In the genomic region with DNA sequence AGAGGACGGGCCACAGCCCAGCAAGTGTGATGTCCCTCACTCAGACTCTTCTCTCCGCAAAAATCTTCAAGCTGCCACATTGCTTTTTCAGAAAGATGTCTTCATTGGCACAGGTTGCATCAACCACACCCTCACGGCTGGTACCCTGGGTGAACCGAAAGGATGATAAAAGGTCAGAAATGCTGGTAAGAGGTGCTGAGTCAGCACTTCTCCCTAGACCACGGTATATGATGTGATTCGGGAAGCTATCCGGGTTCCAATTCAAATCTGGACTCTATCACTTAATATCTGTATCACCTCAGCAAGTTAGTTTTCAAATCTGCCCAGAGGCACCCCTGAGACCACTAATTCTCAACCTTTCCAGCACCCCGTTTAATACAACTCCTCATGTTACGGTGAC, we compare ENCODE assay signal across 19 mouse cellular contexts.
"Had no signal": no experiment of that assay in that cellular context is flagged by ENCODE, and none has a peak within 500 bp of the region (broad histone marks: within the 10 kb centered on the region; RNA-seq: fewer than 3 reads in every experiment).

No protein-coding gene starts in this region.

- DNase-seq: cerebellum, adult 9-11 months; cerebellum, postnatal 10 days; cerebellum, postnatal 14 days; cerebellum, postnatal 25 days; cerebellum, postnatal 36 days; embryo, embryonic 11 days; forebrain, postnatal 0 days; gastrocnemius, postnatal 36 days had no signal

- H3K9ac ChIP-seq: embryonic facial prominence, embryonic 12.5 days; embryonic facial prominence, embryonic 13.5 days; embryonic facial prominence, embryonic 15.5 days; forebrain, embryonic 12.5 days; forebrain, embryonic 13.5 days; forebrain, embryonic 15.5 days; forebrain, postnatal 0 days had no signal

- H3K27ac ChIP-seq: embryonic facial prominence, embryonic 12.5 days; embryonic facial prominence, embryonic 13.5 days; embryonic facial prominence, embryonic 15.5 days; forebrain, embryonic 13.5 days; forebrain, embryonic 15.5 days; gastrocnemius, adult 2 months; heart, adult 2 months had no signal

- H3K4me3 ChIP-seq: embryonic facial prominence, embryonic 10.5 days; embryonic facial prominence, embryonic 12.5 days; embryonic facial prominence, embryonic 13.5 days; embryonic facial prominence, embryonic 15.5 days; erythroblast, embryonic 14.5 days; forebrain, embryonic 10.5 days; forebrain, embryonic 12.5 days; forebrain, embryonic 13.5 days; forebrain, embryonic 15.5 days; gastrocnemius, adult 2 months; heart, adult 2 months had no signal

- H3K9me3 ChIP-seq: embryonic facial prominence, embryonic 10.5 days; embryonic facial prominence, embryonic 12.5 days; embryonic facial prominence, embryonic 13.5 days; embryonic facial prominence, embryonic 15.5 days; forebrain, embryonic 10.5 days; forebrain, embryonic 12.5 days; forebrain, embryonic 13.5 days; forebrain, embryonic 15.5 days had no signal

- ATAC-seq: forebrain, embryonic 13.5 days; forebrain, embryonic 15.5 days had no signal

- H3K27me3 ChIP-seq: embryonic facial prominence, embryonic 12.5 days; embryonic facial prominence, embryonic 13.5 days; embryonic facial prominence, embryonic 15.5 days; forebrain, embryonic 12.5 days; forebrain, embryonic 13.5 days; forebrain, embryonic 15.5 days had no signal

- H3K4me1 ChIP-seq: forebrain, embryonic 15.5 days had no signal

- H3K4me2 ChIP-seq: embryonic facial prominence, embryonic 12.5 days; embryonic facial prominence, embryonic 13.5 days; embryonic facial prominence, embryonic 15.5 days; forebrain, embryonic 12.5 days; forebrain, embryonic 13.5 days; forebrain, embryonic 15.5 days had no signal

- H3K36me3 ChIP-seq: embryonic facial prominence, embryonic 10.5 days; embryonic facial prominence, embryonic 12.5 days; embryonic facial prominence, embryonic 13.5 days; embryonic facial prominence, embryonic 15.5 days; forebrain, embryonic 10.5 days; forebrain, embryonic 12.5 days; forebrain, embryonic 15.5 days had no signal
